In the genomic region with DNA sequence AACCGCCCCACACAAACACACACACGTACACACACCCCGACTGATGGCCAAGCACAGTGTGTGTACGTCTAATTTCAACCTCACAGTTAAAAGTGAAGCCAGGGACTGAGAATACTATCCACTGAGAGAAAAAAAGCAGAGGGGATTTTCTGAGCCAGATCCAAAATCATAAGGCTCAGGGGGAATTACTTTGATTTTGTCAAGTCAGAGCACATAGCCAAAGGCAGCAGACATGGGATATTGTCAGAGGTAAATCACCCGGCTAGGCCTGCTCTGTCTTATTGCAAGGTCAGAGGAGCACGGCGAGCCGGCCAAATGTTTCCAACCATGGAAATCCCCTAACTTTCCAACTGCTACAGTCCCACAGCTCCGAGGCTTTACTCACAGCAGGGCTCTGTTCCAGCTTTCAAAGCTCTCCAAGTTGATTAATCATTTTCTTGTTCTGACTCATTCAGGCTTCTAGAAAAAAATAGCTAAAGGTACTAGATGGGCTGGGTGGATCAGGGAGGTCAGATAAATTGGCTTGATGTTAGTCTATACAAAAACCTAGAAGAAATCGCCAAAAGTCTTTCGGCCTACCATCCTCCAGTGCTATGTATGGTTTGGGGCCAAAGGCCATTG, we compare ENCODE assay signal across 9 mouse cellular contexts.
DNase-seq lines count a peak whose midpoint lies in the region; ATAC-seq and TF ChIP-seq lines count a peak whose summit lies in the region.
"Had no signal": no experiment of that assay in that cellular context is flagged by ENCODE, and none has a peak within 500 bp of the region (broad histone marks: within the 10 kb centered on the region; RNA-seq: fewer than 3 reads in every experiment).

No protein-coding gene starts in this region.

- 0 out of 2 replicates have a peak, but pooled peaks have one; percentile 7 for TF ChIP-seq EP300 in heart, adult 2 months (IDR thresholded peaks at IDR 0.05; ENCODE audit: insufficient read depth, low read depth, low read length)

- H3K9me3 ChIP-seq in midbrain, embryonic 11.5 days (ENCODE audit: control insufficient read depth, low read length), result no peaks in the 10 kb centered on the region
- no peaks in the 10 kb centered on the region for H3K9me3 ChIP-seq in midbrain, embryonic 13.5 days
- H3K9me3 ChIP-seq in kidney, embryonic 16.5 days (ENCODE audit: low read length), result no peaks in the 10 kb centered on the region
- no peaks in the 10 kb centered on the region for H3K9me3 ChIP-seq in midbrain, embryonic 14.5 days (ENCODE audit: control insufficient read depth, low read length)

- peaks cover 7% of the 10 kb centered on the region; the same call in 1 of the 2 replicates for H3K4me1 ChIP-seq in midbrain, embryonic 11.5 days (ENCODE audit: control insufficient read depth, insufficient read depth, low read length)
- 0 out of 2 replicates have a peak, but pooled peaks cover 3% of the 10 kb centered on the region for H3K4me1 ChIP-seq in midbrain, embryonic 13.5 days (replicated peaks)
- H3K4me1 ChIP-seq in heart, adult 2 months (ENCODE audit: control insufficient read depth, insufficient read depth, low read length), result peaks cover 7% of the 10 kb centered on the region
- peaks cover 27% of the 10 kb centered on the region for H3K4me1 ChIP-seq in kidney, embryonic 16.5 days (ENCODE audit: insufficient read depth, low read length)
- H3K4me1 ChIP-seq in midbrain, embryonic 14.5 days (ENCODE audit: control insufficient read depth, insufficient read depth, low read length), result 0 out of 2 replicates have a peak, but pooled peaks cover 4% of the 10 kb centered on the region

- peak; percentile 84 for DNase-seq in midbrain, embryonic 11.5 days (ENCODE audit: low spot score, missing footprints)
- DNase-seq in adrenal gland, postnatal 10 days, result peak; percentile 86
- DNase-seq in heart, adult 2 months, result peak; percentile 66 to 86
- DNase-seq in midbrain, embryonic 14.5 days, result peak; percentile 26
- no peak for DNase-seq in cerebellum, adult 9-11 months
- no peak for DNase-seq in thymus, postnatal 36 days

- TF ChIP-seq POLR2A in heart, adult 2 months (IDR thresholded peaks at IDR 0.05; ENCODE audit: insufficient read depth, low read depth, low read length), result no peak

- H3K79me2 ChIP-seq in heart, adult 2 months (replicated peaks; ENCODE audit: control insufficient read depth, insufficient read depth, low read length), result no peaks in the 10 kb centered on the region

- no peak overlapping the region for H3K4me2 ChIP-seq in midbrain, embryonic 11.5 days
- H3K4me2 ChIP-seq in midbrain, embryonic 13.5 days (replicated peaks), result no peak overlapping the region
- no peak overlapping the region for H3K4me2 ChIP-seq in kidney, embryonic 16.5 days (replicated peaks; ENCODE audit: low read depth, low read length)
- H3K4me2 ChIP-seq in midbrain, embryonic 14.5 days (ENCODE audit: low read length), result no peak overlapping the region

- no peaks in the 10 kb centered on the region for H3K36me3 ChIP-seq in midbrain, embryonic 11.5 days (ENCODE audit: control insufficient read depth, insufficient read depth, low read length)
- no peaks in the 10 kb centered on the region for H3K36me3 ChIP-seq in midbrain, embryonic 13.5 days
- H3K36me3 ChIP-seq in heart, adult 2 months (ENCODE audit: control insufficient read depth, insufficient read depth, low read length), result peaks cover 11% of the 10 kb centered on the region
- H3K36me3 ChIP-seq in kidney, embryonic 16.5 days (ENCODE audit: insufficient read depth, low read length), result no peaks in the 10 kb centered on the region
- no peaks in the 10 kb centered on the region for H3K36me3 ChIP-seq in midbrain, embryonic 14.5 days (ENCODE audit: control insufficient read depth, insufficient read depth, low read length)

- no peaks in the 10 kb centered on the region for H3K27me3 ChIP-seq in midbrain, embryonic 11.5 days (ENCODE audit: control insufficient read depth, insufficient read depth, low read length)
- no peaks in the 10 kb centered on the region for H3K27me3 ChIP-seq in midbrain, embryonic 13.5 days
- no peaks in the 10 kb centered on the region for H3K27me3 ChIP-seq in heart, adult 2 months (ENCODE audit: control insufficient read depth, insufficient read depth, low read length)
- H3K27me3 ChIP-seq in kidney, embryonic 16.5 days (ENCODE audit: insufficient read depth, low read length), result no peaks in the 10 kb centered on the region
- H3K27me3 ChIP-seq in midbrain, embryonic 14.5 days (ENCODE audit: control insufficient read depth, insufficient read depth, low read length), result no peaks in the 10 kb centered on the region

- ATAC-seq in midbrain, embryonic 11.5 days (ENCODE audit: low FRiP score), result no peak
- no peak for ATAC-seq in midbrain, embryonic 13.5 days
- peak; percentile 95 for ATAC-seq in kidney, embryonic 16.5 days (ENCODE audit: low FRiP score, low TSS enrichment)
- no peak for ATAC-seq in midbrain, embryonic 14.5 days (ENCODE audit: low FRiP score, low TSS enrichment)

- no peak overlapping the region for H3K9ac ChIP-seq in midbrain, embryonic 11.5 days (ENCODE audit: low read length)
- no peak overlapping the region for H3K9ac ChIP-seq in midbrain, embryonic 13.5 days (replicated peaks)
- no peak overlapping the region for H3K9ac ChIP-seq in heart, adult 2 months (ENCODE audit: low read depth, low read length)
- H3K9ac ChIP-seq in kidney, embryonic 16.5 days (replicated peaks; ENCODE audit: low read length), result no peak overlapping the region
- no peak overlapping the region for H3K9ac ChIP-seq in midbrain, embryonic 14.5 days (replicated peaks; ENCODE audit: low read length)

- TF ChIP-seq CTCF in heart, adult 2 months (IDR thresholded peaks at IDR 0.05), result no peak

- WGBS in midbrain, embryonic 11.5 days, result 36% methylated on average over 11 of the region's 11 CpGs
- WGBS in midbrain, embryonic 13.5 days, result 31% methylated on average over 11 of the region's 11 CpGs
- WGBS in heart, adult 2 months, result 33% methylated on average over 11 of the region's 11 CpGs
- WGBS in kidney, embryonic 16.5 days, result 30% methylated on average over 11 of the region's 11 CpGs
- 34% methylated on average over 11 of the region's 11 CpGs for WGBS in midbrain, embryonic 14.5 days

- H3K27ac ChIP-seq in midbrain, embryonic 11.5 days (ENCODE audit: low read depth, low read length), result no peak overlapping the region; the same call in 1 of the 2 replicates
- H3K27ac ChIP-seq in midbrain, embryonic 13.5 days, result no peak overlapping the region
- H3K27ac ChIP-seq in heart, adult 2 months, result peak overlapping the region; percentile 81
- H3K27ac ChIP-seq in kidney, embryonic 16.5 days (ENCODE audit: low read length), result peak overlapping the region; percentile 89
- H3K27ac ChIP-seq in midbrain, embryonic 14.5 days (replicated peaks; ENCODE audit: low read depth, low read length), result no peak overlapping the region
- H3K27ac ChIP-seq: macrophage had no signal

- intact Hi-C loops in heart, adult 2 months (cut with DNase I), result no loop called here

- H3K4me3 ChIP-seq in midbrain, embryonic 11.5 days (ENCODE audit: low read depth, low read length), result no peak overlapping the region
- no peak overlapping the region for H3K4me3 ChIP-seq in midbrain, embryonic 13.5 days (replicated peaks)
- no peak overlapping the region for H3K4me3 ChIP-seq in heart, adult 2 months
- H3K4me3 ChIP-seq in kidney, embryonic 16.5 days (ENCODE audit: low read length), result no peak overlapping the region
- H3K4me3 ChIP-seq in midbrain, embryonic 14.5 days (replicated peaks; ENCODE audit: low read depth, low read length), result no peak overlapping the region

Comparison
In these comparisons a context has a peak if more than half of its experiments do, and no peak if none do; other contexts are left out.
1. DNase-seq: peak in midbrain, embryonic 11.5 days (single experiment), adrenal gland, postnatal 10 days (single experiment), heart, adult 2 months (2 of 2) and midbrain, embryonic 14.5 days (single experiment); none in cerebellum, adult 9-11 months (single experiment) and thymus, postnatal 36 days (0 of 2).
2. H3K27ac ChIP-seq: peak in heart, adult 2 months (single experiment) and kidney, embryonic 16.5 days (single experiment); none in midbrain, embryonic 11.5 days (single experiment), midbrain, embryonic 13.5 days (single experiment) and midbrain, embryonic 14.5 days (single experiment).